Mouse (Mus musculus): ENCODE data around the gene Osbpl2. TPM values are rescaled to one million over a fixed set of nuclear protein-coding genes. Genes with fewer than 3 reads are reported as not detected.

Gene Osbpl2
- 10 to 100 TPM; 53.2 to 54.4 TPM for total RNA-seq (2021)
- long read RNA-seq, transcript Osbpl2-201 (14 exons, 2,805 nt), result major isoform, 61 of 81 reads
- long read RNA-seq, partial matches to known transcripts, result 14 of 81 reads
- long read RNA-seq, other reads (novel, unspliced or antisense), result 6 of 81 reads

- peak; percentile 99 to 100 for DNase-seq (ENCODE audit: low spot score in 2 of 2)
Measured at GRCm38 (mm10) chr2:180118661-180119438, at the start of gene Osbpl2. Gene Osbpl2, plus strand, starts transcription at chr2:180119306.

- no peak for DNase-seq (ENCODE audit: low spot score in 2 of 2)
Measured at GRCm38 (mm10) chr2:180069770-180070480, 49.2 kb upstream of the Osbpl2 start.

GRCm38 (mm10) chr2:180070481-180071453, 48.3 kb upstream of the Osbpl2 start, which contains the start of gene Mtg2:
Gene Mtg2, plus strand, starts transcription at chr2:180070588.
- DNase-seq (ENCODE audit: low spot score in 2 of 2), result peak; percentile 97 to 98

GRCm38 (mm10) chr2:180071671-180072070, 47.4 kb upstream of the Osbpl2 start:
- no peak for DNase-seq (ENCODE audit: low spot score in 2 of 2)

- DNase-seq (ENCODE audit: low spot score in 2 of 2), result no peak
Measured at GRCm38 (mm10) chr2:180072886-180073285, 46.2 kb upstream of the Osbpl2 start.

- DNase-seq (ENCODE audit: low spot score in 2 of 2), result no peak
Measured at GRCm38 (mm10) chr2:180077622-180078021, 41.5 kb upstream of the Osbpl2 start.

GRCm38 (mm10) chr2:180080680-180081079, 38.4 kb upstream of the Osbpl2 start:
- no peak for DNase-seq (ENCODE audit: low spot score in 2 of 2)

GRCm38 (mm10) chr2:180083063-180083462, 36.0 kb upstream of the Osbpl2 start:
- no peak for DNase-seq (ENCODE audit: low spot score in 2 of 2)

GRCm38 (mm10) chr2:180084565-180084964, 34.5 kb upstream of the Osbpl2 start:
- DNase-seq (ENCODE audit: low spot score in 2 of 2), result no peak

GRCm38 (mm10) chr2:180085926-180086636, 33.0 kb upstream of the Osbpl2 start:
- peak; percentile 51 for DNase-seq (ENCODE audit: low spot score in 2 of 2)

- no peak for DNase-seq (ENCODE audit: low spot score in 2 of 2)
Measured at GRCm38 (mm10) chr2:180086637-180087027, 32.5 kb upstream of the Osbpl2 start.

GRCm38 (mm10) chr2:180087472-180087871, 31.6 kb upstream of the Osbpl2 start:
- no peak for DNase-seq (ENCODE audit: low spot score in 2 of 2)

GRCm38 (mm10) chr2:180090285-180090684, 28.8 kb upstream of the Osbpl2 start:
- DNase-seq (ENCODE audit: low spot score in 2 of 2), result no peak

GRCm38 (mm10) chr2:180095711-180096110, 23.4 kb upstream of the Osbpl2 start:
- no peak for DNase-seq (ENCODE audit: low spot score in 2 of 2)

GRCm38 (mm10) chr2:180097585-180097984, 21.5 kb upstream of the Osbpl2 start:
- DNase-seq (ENCODE audit: low spot score in 2 of 2), result peak in 1 of 2 experiments; percentile 9

GRCm38 (mm10) chr2:180098167-180098566, 20.9 kb upstream of the Osbpl2 start:
- peak in 1 of 2 experiments; percentile 19 for DNase-seq (ENCODE audit: low spot score in 2 of 2)

GRCm38 (mm10) chr2:180099529-180099928, 19.6 kb upstream of the Osbpl2 start:
- peak in 1 of 2 experiments; percentile 12 for DNase-seq (ENCODE audit: low spot score in 2 of 2)

- DNase-seq (ENCODE audit: low spot score in 2 of 2), result no peak
Measured at GRCm38 (mm10) chr2:180103151-180103977, 15.7 kb upstream of the Osbpl2 start.

- peak; percentile 61 to 80 for DNase-seq (ENCODE audit: low spot score in 2 of 2)
Measured at GRCm38 (mm10) chr2:180103978-180104658, 15.0 kb upstream of the Osbpl2 start, which contains the start of gene Hrh3. Gene Hrh3, minus strand, starts transcription at chr2:180104488.

All from layer of hippocampus, postnatal 10 days (tissue).